ENCODE assay signal across 9 mouse cellular contexts in the genomic region with DNA sequence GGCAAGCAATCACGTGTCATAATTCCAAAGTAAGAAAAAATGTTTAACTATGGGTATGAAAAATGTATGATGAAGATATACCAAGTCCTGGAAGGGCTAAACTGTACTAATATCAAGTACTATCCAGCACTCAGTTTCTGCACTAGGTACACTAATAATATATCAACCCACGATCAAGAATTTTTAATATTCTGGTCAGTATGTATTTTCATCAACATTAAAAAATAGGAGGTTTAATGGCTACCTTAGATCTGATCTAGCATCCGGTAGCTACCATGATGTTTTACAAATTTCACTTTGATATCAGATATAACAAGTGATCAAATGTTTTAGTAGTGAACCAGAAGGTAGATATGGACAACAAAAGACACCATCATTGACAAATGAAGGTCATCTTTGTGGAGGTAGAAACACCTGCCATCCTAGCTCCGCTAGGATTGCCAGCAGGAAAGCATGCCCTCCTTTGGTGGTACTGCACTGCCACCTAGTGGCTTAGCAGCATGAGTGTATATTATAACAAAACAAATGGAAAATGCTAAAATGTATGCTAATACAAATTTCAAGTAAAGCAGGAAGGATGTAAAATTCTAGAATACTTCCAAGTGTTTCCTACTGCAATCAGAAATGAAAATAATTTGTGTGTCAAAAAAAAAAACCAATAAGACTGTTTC. TPM values are rescaled to one million over a fixed set of nuclear protein-coding genes. Genes with fewer than 3 reads are reported as not detected.
DNase-seq lines count a peak whose midpoint lies in the region; ATAC-seq and TF ChIP-seq lines count a peak whose summit lies in the region.
"Had no signal": no experiment of that assay in that cellular context is flagged by ENCODE, and none has a peak within 500 bp of the region (broad histone marks: within the 10 kb centered on the region; RNA-seq: fewer than 3 reads in every experiment).

No protein-coding gene starts in this region.

- no peak overlapping the region for H3K9ac ChIP-seq in liver, adult 2 months (ENCODE audit: low read depth, low read length)
- H3K9ac ChIP-seq in liver, embryonic 11.5 days (ENCODE audit: low read depth, low read length) = no peak overlapping the region

- intact Hi-C loops in heart, postnatal 36 days (cut with DNase I) = no loop called here
- intact Hi-C loops in left cerebral cortex, postnatal 4 days (cut with DNase I) = no loop called here

- 35% methylated on average over 4 of the region's 4 CpGs for WGBS in liver, adult 2 months
- 38% methylated on average over 4 of the region's 4 CpGs for WGBS in liver, embryonic 11.5 days

- DNase-seq in liver, adult 2 months (ENCODE audit: extremely low read depth, low read depth, low spot score) = peak; percentile 35
- no peak for DNase-seq in liver, embryonic 11.5 days (ENCODE audit: low spot score)
- DNase-seq in adrenal gland, adult (ENCODE audit: inconsistent age in 2 of 2, low spot score in 1 of 2) = peak; percentile 20 to 77
- DNase-seq in heart, postnatal 36 days = peak; percentile 48 to 59
- peak; percentile 72 for DNase-seq in left cerebral cortex, postnatal 4 days
- peak; percentile 53 for DNase-seq in thymus, postnatal 14 days

- no peak overlapping the region for H3K4me2 ChIP-seq in liver, embryonic 11.5 days

- no peaks in the 10 kb centered on the region; the same call in 1 of the 2 replicates for H3K27me3 ChIP-seq in liver, adult 2 months (ENCODE audit: control insufficient read depth, insufficient read depth, low read length)
- no peaks in the 10 kb centered on the region for H3K27me3 ChIP-seq in liver, embryonic 11.5 days (replicated peaks; ENCODE audit: control insufficient read depth, insufficient read depth, low read length)

- TF ChIP-seq CTCF in liver, adult 2 months (IDR thresholded peaks at IDR 0.05; ENCODE audit: low read depth, low read length) = peak; percentile 84
- TF ChIP-seq CTCF in cortical plate, adult 2 months (IDR thresholded peaks at IDR 0.05; ENCODE audit: extremely low read depth, insufficient read depth, low read length) = peak; percentile 89

- no peaks in the 10 kb centered on the region for H3K36me3 ChIP-seq in liver, adult 2 months (ENCODE audit: control insufficient read depth, insufficient read depth, low read length)
- no peaks in the 10 kb centered on the region for H3K36me3 ChIP-seq in liver, embryonic 11.5 days (ENCODE audit: control insufficient read depth, insufficient read depth, low read length)

- H3K27ac ChIP-seq in liver, adult 2 months (replicated peaks; ENCODE audit: insufficient read depth, low read depth, low read length) = no peak overlapping the region
- H3K27ac ChIP-seq in liver, embryonic 11.5 days (ENCODE audit: low read depth, low read length) = no peak overlapping the region
- no peak overlapping the region for H3K27ac ChIP-seq in cortical plate, adult 2 months (ENCODE audit: insufficient read depth, low read length)
- H3K27ac ChIP-seq: macrophage had no signal

- no peak for TF ChIP-seq POLR2A in liver, adult 2 months (IDR thresholded peaks at IDR 0.05; ENCODE audit: extremely low read depth, insufficient read depth, low read length)
- TF ChIP-seq POLR2A in cortical plate, adult 2 months (IDR thresholded peaks at IDR 0.05; ENCODE audit: extremely low read depth, insufficient read depth, low read length) = no peak

- no peak overlapping the region for H3K4me3 ChIP-seq in liver, adult 2 months (ENCODE audit: insufficient read depth, low read depth, low read length)
- no peak overlapping the region for H3K4me3 ChIP-seq in liver, embryonic 11.5 days (ENCODE audit: low read depth, low read length)
- H3K4me3 ChIP-seq in cortical plate, adult 2 months (ENCODE audit: insufficient read depth, low read length) = no peak overlapping the region

- no peaks in the 10 kb centered on the region for H3K79me2 ChIP-seq in liver, adult 2 months (ENCODE audit: control insufficient read depth, insufficient read depth, low read length)

- no peaks in the 10 kb centered on the region for H3K4me1 ChIP-seq in liver, adult 2 months (ENCODE audit: control insufficient read depth, insufficient read depth, low read length)
- no peaks in the 10 kb centered on the region for H3K4me1 ChIP-seq in liver, embryonic 11.5 days (replicated peaks; ENCODE audit: control insufficient read depth, insufficient read depth, low read length)
- no peaks in the 10 kb centered on the region for H3K4me1 ChIP-seq in cortical plate, adult 2 months (ENCODE audit: control insufficient read depth, insufficient read depth, low read length)

- H3K9me3 ChIP-seq in liver, embryonic 11.5 days (ENCODE audit: control insufficient read depth, low read length) = no peaks in the 10 kb centered on the region

- ATAC-seq in liver, embryonic 11.5 days (replicated peaks; ENCODE audit: low FRiP score) = no peak
- ATAC-seq in monocyte, adult 5-6 weeks (replicated peaks; ENCODE audit: insufficient number of reproducible peaks, low FRiP score, low TSS enrichment, poor library complexity, severe bottlenecking) = 0 out of 2 replicates have a peak, but pooled peaks have one; percentile 56

RNA-seq across cellular contexts. Expression of gene Gm527, which starts 20.5 kb away (rescaled TPM):
- total RNA-seq in liver, adult 2 months (2014; rRNA removed) = 1.3 and 1.7 TPM in 2 replicates
- 0.27 and 0.34 TPM in 2 replicates for polyA plus RNA-seq in liver, adult 2 months (2012; rRNA removed)
- polyA plus RNA-seq in liver, embryonic 11.5 days (2014; fragmentation: Nextera tagmentation; extraction: Ambion mirVana) = 0.81 and 0.97 TPM in 2 replicates
- 8.3 and 11.4 TPM in 2 replicates for polyA plus RNA-seq in cortical plate, adult 2 months (2012; rRNA removed)
- 1 to 10 TPM; 4.3 to 5.1 TPM for total RNA-seq in heart, postnatal 36 days (2021)
- total RNA-seq in left cerebral cortex, postnatal 4 days (2021) = 10 to 100 TPM; 17.7 to 22.4 TPM
- 14.7 to 22.9 TPM (median 20.9 TPM) in 3 replicates for total RNA-seq in monocyte, adult 5-6 weeks (2017)
